Mouse (Mus musculus) stomach, postnatal 0 days (tissue): Measurements from ENCODE around the gene Icam2. TPM values are rescaled to one million over a fixed set of nuclear protein-coding genes. Genes with fewer than 3 reads are reported as not detected.
"Not testable (repeated sequence)": the region's sequence is repeated elsewhere in the genome, so short reads cannot be mapped to it uniquely, and the experiment has no call there.

Source experiments
- ATAC-seq: fragments of 200-750 bp; cut with Nextera tagmentation; 2 replicates; pipeline ENCODE4 v1.8.0; 2017; ENCODE audit not compliant: low FRiP score, low TSS enrichment
- DNase-seq: peaks from one replicate; pipeline ENCODE4 v3.0.0-alpha.2; 2016; ENCODE audit warnings: low spot score
- H3K27ac ChIP-seq: fragments of 300-500 bp; sonication (generic); replicated peaks from 2 replicates; pipeline ENCODE4 v1.5.1; 2014; ENCODE audit warnings: mild to moderate bottlenecking, control low read depth
- H3K27me3 ChIP-seq: fragments of 300-500 bp; sonication (generic); 2 replicates; pipeline ENCODE4 v1.6.1; 2014; ENCODE audit warnings: low read length; ENCODE audit not compliant: control insufficient read depth, insufficient read depth
- H3K36me3 ChIP-seq: fragments of 300-500 bp; sonication (generic); 2 replicates; pipeline ENCODE4 v1.6.1; 2014; ENCODE audit warnings: low read length, mixed read lengths; ENCODE audit not compliant: control insufficient read depth, insufficient read depth
- H3K4me1 ChIP-seq: fragments of 300-500 bp; sonication (generic); replicated peaks from 2 replicates; pipeline ENCODE4 v1.6.1; 2014; ENCODE audit warnings: antibody characterized with exemption; ENCODE audit not compliant: control insufficient read depth, insufficient read depth
- H3K4me2 ChIP-seq: fragments of 300-500 bp; sonication (generic); replicated peaks from 2 replicates; pipeline ENCODE4 v1.6.1; 2014; ENCODE audit warnings: low read depth, mild to moderate bottlenecking, control low read depth, moderate library complexity
- H3K4me3 ChIP-seq: fragments of 300-500 bp; sonication (generic); 2 replicates; pipeline ENCODE4 v1.5.1; 2014; ENCODE audit warnings: low read depth, low read length, control low read depth
- H3K9ac ChIP-seq: fragments of 300-500 bp; sonication (generic); 2 replicates; pipeline ENCODE4 v1.6.1; 2014; ENCODE audit warnings: mild to moderate bottlenecking, low read length, control low read depth, mixed read lengths
- H3K9me3 ChIP-seq: fragments of 300-500 bp; sonication (generic); 2 replicates; pipeline ENCODE4 v1.6.1; 2016; ENCODE audit warnings: low read length; ENCODE audit not compliant: control insufficient read depth
- CTCF ChIP-seq: IDR thresholded peaks from 2 replicates; pipeline ENCODE4 v1.5.1; 2016; ENCODE audit warnings: antibody characterized with exemption, low read depth, mild to moderate bottlenecking, moderate library complexity
- EP300 ChIP-seq: optimal IDR thresholded peaks from 2 replicates; pipeline ENCODE3; 2016; ENCODE audit warnings: antibody characterized with exemption
- WGBS: fragments of 180-500 bp; shearing (Covaris S2); extraction: QIAGEN DNeasy Blood & Tissue Kit; methylation state at CpG from one replicate; pipeline ENCODE4 v1.1.7; 2014; 5-methylcytosine and 5-hydroxymethylcytosine counted together
- polyA plus RNA-seq: library from polyadenylated mRNA; unstranded; fragments of >200 nt; fragmentation: Nextera tagmentation; extraction: Ambion mirVana; gene quantifications from 2 replicates; pipeline ENCODE4 v1.2.1, GENCODE M21; 2015

Gene Icam2
- polyA plus RNA-seq, 1 experiment from 2014 or later: 12.7 TPM

GRCm38 (mm10) chr11:106397656-106398055, 9.8 kb upstream of the Icam2 start:
- WGBS: 85% methylated on average over 3 of the region's 3 CpGs
- no peak overlapping the region for H3K9ac ChIP-seq
- DNase-seq: no peak
- no peak overlapping the region for H3K4me3 ChIP-seq
- TF ChIP-seq EP300 (no peak), CTCF (peak; percentile 57)
- H3K4me2 ChIP-seq: no peak overlapping the region
- no peaks in the 10 kb centered on the region for H3K27me3 ChIP-seq
- H3K27ac ChIP-seq: no peak overlapping the region
- H3K9me3 ChIP-seq: no peaks in the 10 kb centered on the region
- H3K4me1 ChIP-seq: no peaks in the 10 kb centered on the region
- ATAC-seq: no peak
- peaks cover 16% of the 10 kb centered on the region for H3K36me3 ChIP-seq

GRCm38 (mm10) chr11:106394055-106394454, 6.2 kb upstream of the Icam2 start:
- 68% methylated on average over 2 of the region's 2 CpGs for WGBS
- not testable (repeated sequence) for ATAC-seq

DNA sequence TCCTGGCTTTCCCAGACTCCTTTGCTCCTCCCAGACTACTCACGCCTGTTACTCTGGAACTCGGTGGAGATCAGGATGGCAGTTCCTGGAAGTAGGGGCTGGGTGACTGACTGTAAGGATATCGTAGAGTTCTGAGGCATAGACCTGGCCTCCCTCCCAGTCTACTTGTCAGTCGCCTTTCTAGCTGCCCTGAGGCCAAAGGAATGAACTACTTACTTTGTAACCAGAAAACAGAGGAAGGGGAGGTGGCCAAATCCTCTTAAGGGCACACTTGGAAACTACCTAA, 5.4 kb upstream of the Icam2 start:
- Histone ChIP-seq H3K4me2 (no peak overlapping the region), H3K27me3 (no peaks in the 10 kb centered on the region), H3K27ac (no peak overlapping the region), H3K9me3 (no peaks in the 10 kb centered on the region), H3K4me1 (no peaks in the 10 kb centered on the region; the same call in 1 of the 2 replicates), H3K36me3 (no peaks in the 10 kb centered on the region; the same call in 1 of the 2 replicates), H3K9ac (no peak overlapping the region), H3K4me3 (no peak overlapping the region)
- no peak for TF ChIP-seq EP300
- no peak for TF ChIP-seq CTCF
- ATAC-seq (peak; percentile 13; the same call in 1 of the 2 replicates), DNase-seq (no peak)
- 53% methylated on average over 4 of the region's 4 CpGs for WGBS

More at GRCm38 (mm10) chr11:106394055-106394454, 6.2 kb upstream of the Icam2 start:
- not testable (repeated sequence) for H3K4me1 ChIP-seq, H3K4me2 ChIP-seq, H3K9ac ChIP-seq, H3K27ac ChIP-seq, H3K36me3 ChIP-seq, H3K4me3 ChIP-seq, H3K27me3 ChIP-seq, DNase-seq, H3K9me3 ChIP-seq

- H3K36me3 ChIP-seq: no peaks in the 10 kb centered on the region; the same call in 1 of the 2 replicates
- no peaks in the 10 kb centered on the region for H3K27me3 ChIP-seq
- no peak for DNase-seq
- 56% methylated on average over 7 of the region's 7 CpGs for WGBS
- H3K27ac ChIP-seq: no peak overlapping the region
- TF ChIP-seq EP300 (no peak), CTCF (no peak)
- H3K9ac ChIP-seq: no peak overlapping the region
- no peak overlapping the region for H3K4me3 ChIP-seq
- H3K9me3 ChIP-seq: no peaks in the 10 kb centered on the region
- no peak for ATAC-seq
- H3K4me2 ChIP-seq: no peak overlapping the region
- H3K4me1 ChIP-seq: no peaks in the 10 kb centered on the region; the same call in 1 of the 2 replicates
Measured at GRCm38 (mm10) chr11:106392597-106393330, 4.9 kb upstream of the Icam2 start.

DNA sequence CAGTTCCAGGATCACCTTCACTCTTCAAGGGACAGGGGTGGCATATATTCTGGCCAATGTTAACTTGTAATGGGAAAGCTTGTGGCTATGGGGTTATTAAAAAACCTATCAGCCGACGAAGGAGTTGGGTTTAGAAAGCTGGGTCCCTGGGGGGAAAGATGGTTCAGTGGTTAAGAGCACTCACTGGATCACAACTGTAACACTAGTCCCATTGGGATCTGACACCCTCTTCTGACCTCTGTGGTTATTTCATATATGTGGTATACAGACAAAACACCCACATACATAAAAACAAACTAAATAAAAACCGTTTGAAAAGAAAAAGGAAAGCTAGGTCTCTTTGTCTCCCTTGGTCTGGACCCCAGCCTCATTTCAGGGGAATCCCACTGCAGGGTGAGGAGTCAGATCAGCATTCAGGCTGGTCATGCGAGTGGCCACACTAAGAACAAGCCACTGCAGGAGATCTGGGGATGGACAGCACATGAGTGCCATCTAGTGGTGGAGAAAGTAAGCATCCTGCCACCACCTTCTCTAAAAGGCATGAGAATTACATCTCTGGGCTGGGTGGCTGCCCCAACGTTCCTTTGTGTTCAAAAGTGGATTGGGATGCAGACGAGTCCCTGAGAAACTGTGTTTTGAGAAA, 3.8 kb upstream of the Icam2 start:
- H3K27ac ChIP-seq: no peak overlapping the region
- H3K9me3 ChIP-seq: no peaks in the 10 kb centered on the region
- H3K9ac ChIP-seq: no peak overlapping the region
- DNase-seq (peak; percentile 69), ATAC-seq (peak; percentile 65)
- no peaks in the 10 kb centered on the region; the same call in 1 of the 2 replicates for H3K4me1 ChIP-seq
- 27% methylated on average over 6 of the region's 6 CpGs for WGBS
- H3K4me2 ChIP-seq: no peak overlapping the region
- peak; percentile 98 for TF ChIP-seq CTCF
- no peak for TF ChIP-seq EP300
- H3K27me3 ChIP-seq: no peaks in the 10 kb centered on the region
- H3K4me3 ChIP-seq: no peak overlapping the region
- H3K36me3 ChIP-seq: no peaks in the 10 kb centered on the region

DNA sequence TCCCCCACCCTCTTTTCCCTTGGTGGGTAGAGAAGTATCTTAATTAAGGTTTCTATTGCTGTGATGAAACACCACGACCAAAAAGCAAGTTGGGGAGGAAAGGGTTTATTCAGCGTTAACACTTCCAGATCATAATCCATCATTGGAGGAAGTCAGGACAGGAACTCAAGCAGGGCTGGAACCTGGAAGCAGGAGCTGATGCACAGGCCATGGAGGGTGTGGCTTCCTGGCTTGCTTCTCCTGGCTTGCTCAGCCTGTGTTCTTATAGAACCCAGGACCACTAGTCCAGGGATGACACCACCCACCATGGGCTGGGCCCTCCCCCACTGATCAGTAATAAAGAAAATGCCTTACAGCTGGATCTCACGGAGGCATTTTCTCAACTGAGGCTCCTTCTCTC, 2.9 kb upstream of the Icam2 start:
- H3K27me3 ChIP-seq: no peaks in the 10 kb centered on the region
- no peak overlapping the region for H3K9ac ChIP-seq
- H3K4me3 ChIP-seq: no peak overlapping the region
- H3K4me2 ChIP-seq: no peak overlapping the region
- H3K36me3 ChIP-seq: no peaks in the 10 kb centered on the region
- H3K27ac ChIP-seq: no peak overlapping the region
- no peak for ATAC-seq
- whole genome bisulfite sequencing: 24% methylated on average over 3 of the region's 3 CpGs
- no peaks in the 10 kb centered on the region for H3K9me3 ChIP-seq
- H3K4me1 ChIP-seq: no peaks in the 10 kb centered on the region; the same call in 1 of the 2 replicates
- no peak for DNase-seq
- no peak for TF ChIP-seq CTCF
- no peak for TF ChIP-seq EP300
